Mouse (Mus musculus): ENCODE results near the gene C130026I21Rik. TPM values are rescaled to one million over a fixed set of nuclear protein-coding genes. Genes with fewer than 3 reads are reported as not detected.
"Not testable (repeated sequence)": the region's sequence is repeated elsewhere in the genome, so short reads cannot be mapped to it uniquely, and the experiment has no call there.

The C130026I21Rik gene
- polyA plus RNA-seq, 1 experiment from 2014 or later = 0.26 TPM

DNA sequence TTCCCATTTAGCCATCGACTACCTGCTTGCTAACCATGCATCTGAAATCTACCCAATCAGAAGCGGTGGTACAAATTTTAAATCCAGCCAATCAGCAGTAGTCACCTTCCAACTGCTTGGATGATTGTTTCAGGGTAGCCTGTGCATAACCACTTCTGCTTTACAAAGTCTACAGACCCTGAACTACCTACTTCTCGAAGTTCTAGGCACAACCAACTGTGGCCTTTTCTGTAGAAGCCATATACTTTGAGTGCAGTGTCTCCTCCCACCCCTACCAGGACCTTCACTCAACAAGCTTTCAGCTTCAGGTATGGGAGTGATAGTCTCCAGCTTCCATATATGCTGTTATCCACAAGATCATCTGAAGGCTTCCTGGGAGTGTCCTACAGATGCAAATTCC is 178.2 kb downstream of the C130026I21Rik start:
- H3K36me3 ChIP-seq; H3K9me3 ChIP-seq; H3K4me2 ChIP-seq; H3K27ac ChIP-seq (replicated peaks); H3K4me1 ChIP-seq (replicated peaks); H3K9ac ChIP-seq; ATAC-seq (ENCODE audit: low FRiP score, low read depth); H3K4me3 ChIP-seq; H3K27me3 ChIP-seq: not testable (repeated sequence)
- 43% methylated on average over 1 of the region's 3 CpGs for WGBS

DNA sequence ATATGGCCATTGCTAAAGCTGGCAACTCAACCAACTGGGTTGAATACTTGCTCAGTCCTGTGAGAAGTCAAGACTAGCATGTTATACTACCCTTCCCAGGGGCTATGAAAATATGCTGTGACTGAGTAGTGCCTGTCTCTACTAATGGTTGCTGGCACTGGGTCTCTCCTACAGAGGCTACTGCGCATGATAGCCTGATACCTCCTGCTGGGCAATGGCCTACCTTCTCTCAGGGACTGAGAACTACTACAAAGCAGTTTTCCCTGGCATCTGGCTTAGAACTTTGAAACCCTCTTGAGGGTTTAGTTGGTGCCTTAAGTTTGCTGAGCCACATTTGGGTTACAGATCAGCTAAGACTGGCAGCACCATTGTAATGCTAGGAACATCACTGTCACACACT is 184.2 kb downstream of the C130026I21Rik start:
- H3K27ac ChIP-seq (replicated peaks); H3K36me3 ChIP-seq; H3K4me3 ChIP-seq; H3K4me2 ChIP-seq; H3K9ac ChIP-seq; H3K4me1 ChIP-seq (replicated peaks); H3K27me3 ChIP-seq; H3K9me3 ChIP-seq; ATAC-seq (ENCODE audit: low FRiP score, low read depth): not testable (repeated sequence)
- WGBS = 71% methylated on average over 1 of the region's 1 CpGs

DNA sequence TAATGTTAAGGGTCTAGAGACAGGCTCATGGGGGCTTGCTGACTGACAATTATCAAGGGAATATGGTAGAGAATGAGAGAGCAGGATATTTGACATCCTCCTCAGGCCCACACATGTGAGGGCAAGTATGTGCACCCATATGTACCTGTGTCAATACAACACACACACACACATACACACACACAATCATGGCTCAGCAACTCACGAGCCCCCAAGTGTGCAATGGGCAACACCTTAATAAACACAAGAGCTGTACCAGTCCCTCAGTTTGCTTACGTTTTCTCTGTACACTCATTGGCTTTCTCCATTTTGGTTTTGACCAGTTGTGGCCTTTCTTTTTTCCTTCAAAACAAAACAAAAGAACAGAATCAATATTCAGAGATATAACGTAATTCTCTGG is 185.6 kb downstream of the C130026I21Rik start:
- not testable (repeated sequence) for H3K4me1 ChIP-seq (replicated peaks); H3K36me3 ChIP-seq; H3K27ac ChIP-seq (replicated peaks); H3K4me2 ChIP-seq; H3K27me3 ChIP-seq; H3K4me3 ChIP-seq; H3K9me3 ChIP-seq; ATAC-seq (ENCODE audit: low FRiP score, low read depth); H3K9ac ChIP-seq
- 63% methylated on average over 3 of the region's 3 CpGs for WGBS

DNA sequence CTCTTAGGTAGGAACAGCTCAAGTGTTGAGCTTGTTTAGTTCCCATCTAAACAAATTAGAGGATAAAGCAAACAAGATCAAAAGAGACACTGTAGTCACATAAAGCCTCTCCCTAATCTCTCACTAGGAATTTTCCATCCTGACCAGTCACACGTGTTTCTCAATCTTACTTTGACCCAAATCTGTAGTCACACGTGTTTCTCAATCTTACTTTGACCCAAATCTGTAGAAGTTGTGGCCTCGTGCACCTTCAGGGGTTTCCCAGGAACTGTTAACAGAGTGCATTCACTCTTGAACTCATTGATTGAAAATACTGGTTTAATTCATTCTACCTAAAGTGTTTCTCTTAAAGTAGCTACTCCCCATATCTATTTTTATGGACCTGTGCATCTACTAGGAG is 197.3 kb downstream of the C130026I21Rik start:
- H3K27ac ChIP-seq (replicated peaks); H3K9ac ChIP-seq; ATAC-seq (ENCODE audit: low FRiP score, low read depth); H3K4me3 ChIP-seq; H3K4me1 ChIP-seq (replicated peaks); H3K27me3 ChIP-seq; H3K9me3 ChIP-seq; H3K36me3 ChIP-seq; H3K4me2 ChIP-seq: not testable (repeated sequence)
- WGBS = 77% methylated on average over 3 of the region's 3 CpGs

DNA sequence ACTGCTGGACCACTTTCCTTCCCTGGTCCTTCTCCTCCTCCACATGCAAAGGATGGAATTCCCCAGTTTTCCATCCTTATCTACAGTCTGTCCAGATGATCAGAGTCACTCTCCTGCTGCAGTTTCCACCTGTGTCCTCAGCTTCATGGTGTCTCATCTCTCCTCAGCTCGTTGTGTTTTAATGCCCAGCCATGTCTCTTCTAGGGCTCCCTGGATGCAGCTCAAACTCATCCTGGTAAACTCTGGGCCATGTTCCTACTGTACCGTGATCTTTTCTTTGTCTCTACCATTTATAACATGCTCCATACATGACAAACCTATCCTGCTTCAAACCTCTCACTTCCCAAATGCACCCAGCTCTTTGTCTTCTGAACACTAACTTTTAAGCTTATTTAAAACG is 198.7 kb downstream of the C130026I21Rik start:
- not testable (repeated sequence) for H3K27ac ChIP-seq (replicated peaks); H3K27me3 ChIP-seq; H3K9ac ChIP-seq; H3K36me3 ChIP-seq; ATAC-seq (ENCODE audit: low FRiP score, low read depth); H3K4me1 ChIP-seq (replicated peaks); H3K9me3 ChIP-seq; H3K4me2 ChIP-seq; H3K4me3 ChIP-seq
- 69% methylated on average over 3 of the region's 3 CpGs for WGBS

DNA sequence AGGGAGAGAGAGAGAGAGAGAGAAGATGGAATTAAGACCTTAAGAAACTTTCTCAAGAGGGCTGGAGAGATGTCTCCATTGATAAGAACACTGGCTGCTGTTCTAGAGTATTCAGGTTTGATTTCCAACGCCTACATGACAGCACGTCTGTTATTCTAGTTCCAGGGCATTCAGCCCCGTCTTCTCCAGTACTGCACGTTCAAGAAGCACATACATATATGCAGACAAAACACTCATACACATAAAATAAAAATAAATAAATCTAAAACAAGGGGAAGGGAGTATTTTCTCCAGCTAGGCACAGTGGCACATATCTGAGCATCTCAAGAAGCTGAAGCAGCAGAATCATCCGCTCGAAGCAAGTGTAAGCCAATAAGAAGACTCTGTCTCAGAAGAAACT is 234.6 kb downstream of the C130026I21Rik start:
- H3K4me3 ChIP-seq; H3K4me1 ChIP-seq (replicated peaks); H3K9me3 ChIP-seq; H3K36me3 ChIP-seq; H3K9ac ChIP-seq; H3K27me3 ChIP-seq; H3K27ac ChIP-seq (replicated peaks); ATAC-seq (ENCODE audit: low FRiP score, low read depth); H3K4me2 ChIP-seq: not testable (repeated sequence)
- WGBS = 80% methylated on average over 6 of the region's 6 CpGs

DNA sequence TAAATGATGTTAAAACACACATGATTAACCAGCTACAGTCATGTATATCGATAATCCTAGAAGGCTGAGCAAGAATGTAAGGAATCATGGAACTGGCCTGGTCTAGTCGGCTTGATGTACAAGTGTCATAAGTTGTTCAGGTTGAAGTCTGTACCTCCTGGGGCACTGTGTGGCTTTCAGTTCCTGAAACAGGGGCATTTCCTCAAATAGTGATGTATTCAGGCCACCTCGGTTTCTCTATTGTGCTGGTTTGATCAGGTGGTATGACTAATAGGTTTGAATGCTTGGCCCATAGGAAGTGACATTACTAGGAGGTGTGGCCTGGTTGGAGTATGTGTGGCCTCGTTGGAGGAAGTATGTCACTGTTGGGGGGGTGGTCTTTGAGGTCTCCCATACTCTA is 236.0 kb downstream of the C130026I21Rik start:
- not testable (repeated sequence) for H3K4me3 ChIP-seq; H3K9me3 ChIP-seq; H3K27me3 ChIP-seq; H3K9ac ChIP-seq; ATAC-seq (ENCODE audit: low FRiP score, low read depth); H3K4me1 ChIP-seq (replicated peaks); H3K36me3 ChIP-seq; H3K27ac ChIP-seq (replicated peaks); H3K4me2 ChIP-seq
- WGBS = 87% methylated on average over 3 of the region's 4 CpGs

DNA sequence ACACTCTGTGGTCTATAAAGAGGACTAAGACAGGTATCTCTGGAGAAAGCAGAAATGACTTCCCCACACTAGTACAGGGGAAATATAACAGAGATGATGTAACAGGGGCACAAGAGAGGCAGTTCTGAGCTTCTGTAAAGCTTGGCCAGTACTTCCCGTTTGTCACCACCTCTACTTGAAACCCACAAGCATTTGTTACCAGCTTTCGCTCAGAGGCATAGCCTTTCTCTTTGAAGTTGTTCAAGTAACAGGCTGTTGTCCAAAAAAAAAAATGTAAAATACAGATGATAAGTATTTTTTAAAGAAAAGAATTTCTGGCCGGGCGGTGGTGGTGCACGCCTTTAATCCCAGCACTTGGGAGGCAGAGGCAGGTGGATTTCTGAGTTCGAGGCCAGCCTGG is 236.8 kb downstream of the C130026I21Rik start:
- H3K36me3 ChIP-seq; H3K4me2 ChIP-seq; H3K4me3 ChIP-seq; H3K9ac ChIP-seq; H3K9me3 ChIP-seq; ATAC-seq (ENCODE audit: low FRiP score, low read depth); H3K4me1 ChIP-seq (replicated peaks); H3K27ac ChIP-seq (replicated peaks); H3K27me3 ChIP-seq: not testable (repeated sequence)
- 95% methylated on average over 5 of the region's 6 CpGs for WGBS

DNA sequence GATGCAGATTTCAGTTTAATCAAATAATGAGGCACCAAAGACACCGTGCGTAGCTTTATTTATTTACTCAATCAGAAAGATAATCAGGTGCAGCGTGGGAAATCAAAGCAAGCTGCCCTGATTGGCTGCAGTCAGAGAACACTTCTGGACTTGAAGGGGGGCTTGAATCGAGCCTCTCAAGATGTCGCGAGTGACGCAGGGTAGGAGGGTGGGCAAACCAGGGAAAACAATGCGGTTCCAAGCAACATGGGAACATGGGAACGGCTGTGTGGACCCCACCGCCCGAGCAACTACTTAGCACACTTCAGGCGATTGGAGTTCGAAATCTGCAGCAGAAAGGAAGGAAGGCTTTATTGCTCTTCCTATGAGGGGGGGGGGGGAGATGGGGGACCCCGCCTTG is 240.2 kb downstream of the C130026I21Rik start:
- not testable (repeated sequence) for ATAC-seq (ENCODE audit: low FRiP score, low read depth)

DNA sequence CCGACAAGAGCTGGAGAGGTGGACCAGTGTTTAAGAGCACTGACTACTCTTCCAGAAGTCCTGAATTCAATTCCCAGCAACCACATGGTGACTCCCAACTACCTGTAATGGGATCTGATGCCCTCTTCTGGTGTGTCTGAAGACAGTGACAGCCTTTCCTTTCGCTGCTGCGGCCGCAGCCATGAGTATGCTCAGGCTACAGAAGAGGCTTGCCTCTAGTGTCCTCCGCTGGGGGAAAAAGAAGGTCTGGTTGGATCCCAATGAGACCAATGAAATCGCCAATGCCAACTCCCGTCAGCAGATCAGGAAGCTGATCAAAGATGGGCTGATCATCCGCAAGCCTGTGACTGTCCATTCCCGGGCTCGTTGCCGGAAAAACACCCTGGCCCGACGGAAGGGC is 258.4 kb downstream of the C130026I21Rik start:
- not testable (repeated sequence) for H3K27ac ChIP-seq (replicated peaks); H3K9ac ChIP-seq; ATAC-seq (ENCODE audit: low FRiP score, low read depth); H3K36me3 ChIP-seq; H3K4me2 ChIP-seq; H3K27me3 ChIP-seq; H3K9me3 ChIP-seq; H3K4me1 ChIP-seq (replicated peaks); H3K4me3 ChIP-seq
- 96% methylated on average over 13 of the region's 13 CpGs for WGBS

More for the DNA sequence above, 240.2 kb downstream of the C130026I21Rik start:
- H3K9me3 ChIP-seq; H3K36me3 ChIP-seq; H3K4me3 ChIP-seq; H3K9ac ChIP-seq; H3K27ac ChIP-seq (replicated peaks); H3K4me1 ChIP-seq (replicated peaks); H3K4me2 ChIP-seq; H3K27me3 ChIP-seq: not testable (repeated sequence)
- 60% methylated on average over 13 of the region's 14 CpGs for WGBS

DNA sequence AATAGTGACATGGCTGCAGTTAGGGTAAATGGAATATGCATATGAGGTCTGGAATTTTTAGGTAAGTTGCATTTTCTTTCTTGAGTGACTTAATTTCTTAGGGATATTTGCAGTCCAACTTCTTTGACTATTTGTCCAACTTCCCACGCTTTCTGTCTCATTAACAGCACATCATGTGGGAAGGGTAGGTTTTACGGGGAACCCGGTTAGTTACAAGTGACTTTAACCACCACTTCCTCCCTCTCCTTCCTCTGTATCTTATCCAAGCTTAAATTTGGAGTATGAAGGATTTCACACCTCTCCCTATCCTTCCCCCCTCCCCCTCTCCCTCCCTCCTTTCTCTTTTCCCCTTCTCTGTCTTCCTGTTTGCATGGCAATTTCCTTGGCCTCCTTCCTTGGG is 259.4 kb downstream of the C130026I21Rik start:
- not testable (repeated sequence) for H3K9ac ChIP-seq; ATAC-seq (ENCODE audit: low FRiP score, low read depth); H3K4me3 ChIP-seq; H3K27ac ChIP-seq (replicated peaks); H3K9me3 ChIP-seq; H3K36me3 ChIP-seq; H3K27me3 ChIP-seq; H3K4me2 ChIP-seq; H3K4me1 ChIP-seq (replicated peaks)
- WGBS = 89% methylated on average over 3 of the region's 3 CpGs

DNA sequence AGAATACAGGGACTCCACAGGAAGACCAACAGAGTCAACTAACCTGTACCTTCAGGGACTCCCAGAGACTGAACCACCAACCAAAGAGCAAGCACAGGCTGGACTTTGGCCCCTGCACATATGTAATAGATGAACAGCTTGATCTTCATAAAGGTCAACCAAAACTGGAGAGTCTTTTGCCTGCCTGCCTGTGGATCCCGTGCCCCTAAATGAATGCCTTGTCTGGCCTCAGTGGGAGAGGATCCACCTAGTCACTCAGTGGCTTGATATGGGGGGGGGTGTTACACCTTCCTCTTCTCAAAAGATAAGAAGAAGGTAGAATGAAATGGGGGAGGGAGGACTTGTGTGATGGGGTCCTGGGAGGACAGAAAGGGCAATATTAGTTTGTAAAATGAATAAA is 262.6 kb downstream of the C130026I21Rik start:
- not testable (repeated sequence) for H3K4me2 ChIP-seq; H3K36me3 ChIP-seq; H3K9ac ChIP-seq; H3K4me3 ChIP-seq; H3K27ac ChIP-seq (replicated peaks); H3K4me1 ChIP-seq (replicated peaks); H3K9me3 ChIP-seq; H3K27me3 ChIP-seq; ATAC-seq (ENCODE audit: low FRiP score, low read depth)
- whole genome bisulfite sequencing = 68% methylated on average over 1 of the region's 1 CpGs

DNA sequence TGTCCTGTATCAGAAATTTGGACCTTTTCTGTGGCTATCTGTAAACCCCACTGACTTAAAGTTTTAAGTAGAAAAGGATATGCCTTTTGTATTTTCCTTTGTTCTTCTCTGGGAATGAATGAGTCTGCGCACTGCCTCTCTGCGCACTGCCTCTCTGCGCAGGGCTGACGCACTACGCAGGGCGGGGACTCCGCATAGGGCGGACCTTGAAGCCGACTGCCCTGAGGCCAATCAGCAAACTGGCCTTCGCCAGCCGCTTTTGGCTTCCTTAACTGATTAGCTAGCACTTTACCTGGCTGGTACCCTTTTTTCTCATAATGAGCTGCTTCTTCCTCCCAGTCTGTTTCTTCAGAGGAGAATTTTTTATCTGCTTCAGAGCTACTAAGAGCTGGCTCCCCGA is 271.1 kb downstream of the C130026I21Rik start:
- 94% methylated on average over 8 of the region's 12 CpGs for WGBS

More for the DNA sequence above, 271.1 kb downstream of the C130026I21Rik start:
- not testable (repeated sequence) for H3K9ac ChIP-seq; H3K4me3 ChIP-seq; H3K27me3 ChIP-seq; H3K9me3 ChIP-seq; H3K4me2 ChIP-seq; H3K4me1 ChIP-seq (replicated peaks); H3K27ac ChIP-seq (replicated peaks); ATAC-seq (ENCODE audit: low FRiP score, low read depth); H3K36me3 ChIP-seq
